Mouse (Mus musculus): Measurements from ENCODE around the gene Slc33a1. TPM values are rescaled to one million over a fixed set of nuclear protein-coding genes. Genes with fewer than 3 reads are reported as not detected.

Gene Slc33a1
- polyA plus RNA-seq (2014; fragmentation: Illumina TruSeq; extraction: RNeasy Lipid Tissue Mini Kit (QIAGEN cat#74804); ENCODE audit: low replicate concordance): 101 TPM

GRCm38 (mm10) chr3:63964100-63964921 is at the start of gene Slc33a1:
TSS of gene Slc33a1 (minus strand) at chr3:63964768.

GRCm38 (mm10) chr3:63975955-63976908 is 11.7 kb upstream of the Slc33a1 start, which contains the start of gene Gmps:
TSS of gene Gmps (plus strand) at chr3:63976106.

GRCm38 (mm10) chr3:63928878-63929859 is 35.4 kb downstream of the Slc33a1 start, which contains the start of gene E130311K13Rik:
TSS of gene E130311K13Rik (minus strand) at chr3:63929472.

GRCm38 (mm10) chr3:63899309-63899695 is 65.3 kb downstream of the Slc33a1 start, which contains the start of gene Plch1:
TSS of gene Plch1 (minus strand) at chr3:63899472.

Other genes with a start within 250 kb of the Slc33a1 start
- gene Plch1, start 65.3 kb downstream of the Slc33a1 start, polyA plus RNA-seq (2014; fragmentation: Illumina TruSeq; extraction: RNeasy Lipid Tissue Mini Kit (QIAGEN cat#74804); ENCODE audit: low replicate concordance): 14.3 TPM
- gene E130311K13Rik, start 35.3 kb downstream of the Slc33a1 start, polyA plus RNA-seq (2014; fragmentation: Illumina TruSeq; extraction: RNeasy Lipid Tissue Mini Kit (QIAGEN cat#74804); ENCODE audit: low replicate concordance): 2.8 TPM
- gene Gmps, start 11.3 kb upstream of the Slc33a1 start, polyA plus RNA-seq (2014; fragmentation: Illumina TruSeq; extraction: RNeasy Lipid Tissue Mini Kit (QIAGEN cat#74804); ENCODE audit: low replicate concordance): 30.5 TPM
- gene Vmn2r1, start 116.8 kb upstream of the Slc33a1 start, polyA plus RNA-seq (2014; fragmentation: Illumina TruSeq; extraction: RNeasy Lipid Tissue Mini Kit (QIAGEN cat#74804); ENCODE audit: low replicate concordance): not detected
- gene Vmn2r2, start 177.2 kb upstream of the Slc33a1 start, polyA plus RNA-seq (2014; fragmentation: Illumina TruSeq; extraction: RNeasy Lipid Tissue Mini Kit (QIAGEN cat#74804); ENCODE audit: low replicate concordance): not detected